8 mouse cellular contexts compared by ENCODE assay signal in the genomic region with DNA sequence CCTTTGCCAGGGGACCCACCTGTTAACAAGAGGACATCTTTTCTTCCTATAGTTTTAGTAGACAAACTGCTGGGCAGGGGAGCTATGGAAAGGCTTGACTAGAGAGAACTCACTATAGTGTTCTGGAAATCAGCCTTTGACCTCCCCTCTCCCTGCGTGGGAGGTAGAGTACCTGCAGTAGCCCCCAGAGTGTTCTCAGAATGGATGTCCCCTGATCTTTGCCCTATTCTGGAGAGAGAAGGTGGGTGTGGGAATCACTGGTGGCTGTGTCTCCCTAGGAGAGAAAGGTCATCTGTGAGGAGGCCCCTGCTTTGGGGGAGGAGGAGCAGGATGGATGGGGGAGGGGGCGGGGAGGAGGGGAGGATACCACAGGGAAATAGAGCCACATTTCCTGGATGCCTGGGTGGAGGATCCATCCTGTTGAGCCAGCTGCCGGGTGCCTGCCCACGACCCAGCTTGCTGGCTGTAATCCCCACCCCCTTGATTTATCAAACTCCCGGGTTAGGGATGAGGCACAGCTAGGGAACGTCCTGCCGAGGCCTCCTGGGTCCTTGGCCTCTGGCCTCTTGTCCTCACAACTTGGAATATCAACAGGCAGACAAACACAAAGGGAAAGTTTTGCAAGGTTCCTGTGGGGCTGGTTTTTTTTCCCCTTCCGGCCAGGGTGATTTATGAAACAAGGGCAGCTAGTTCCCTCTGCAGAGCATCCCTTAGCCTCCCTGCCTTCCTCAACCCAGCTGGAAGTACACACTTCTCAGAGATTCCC. TPM values are rescaled to one million over a fixed set of nuclear protein-coding genes. Genes with fewer than 3 reads are reported as not detected.
A peak's percentile ranks its signal among the peaks of the same experiment; 100 is the strongest.
DNase-seq lines count a peak whose midpoint lies in the region; ATAC-seq and TF ChIP-seq lines count a peak whose summit lies in the region.

No protein-coding gene starts in this region.

- peaks cover 13% of the 10 kb centered on the region; the same call in 1 of the 2 replicates for H3K4me1 ChIP-seq in stomach, embryonic 14.5 days (ENCODE audit: control insufficient read depth, insufficient read depth, low read length)
- no peaks in the 10 kb centered on the region for H3K4me1 ChIP-seq in stomach, postnatal 0 days (replicated peaks; ENCODE audit: control insufficient read depth, insufficient read depth)
- peaks cover 6% of the 10 kb centered on the region; the same call in 1 of the 2 replicates for H3K4me1 ChIP-seq in limb, embryonic 14.5 days (ENCODE audit: control insufficient read depth, insufficient read depth, low read length)
- H3K4me1 ChIP-seq in neural tube, embryonic 12.5 days = peaks cover 26% of the 10 kb centered on the region
- H3K4me1 ChIP-seq in forebrain, embryonic 15.5 days = no peaks in the 10 kb centered on the region

- whole genome bisulfite sequencing in stomach, embryonic 14.5 days = 7% methylated on average over 8 of the region's 8 CpGs
- WGBS in stomach, postnatal 0 days = 10% methylated on average over 7 of the region's 8 CpGs
- 12% methylated on average over 7 of the region's 8 CpGs for WGBS in limb, embryonic 14.5 days
- 5% methylated on average over 8 of the region's 8 CpGs for WGBS in neural tube, embryonic 12.5 days
- 21% methylated on average over 8 of the region's 8 CpGs for WGBS in forebrain, embryonic 15.5 days

- no peak overlapping the region for H3K27ac ChIP-seq in stomach, embryonic 14.5 days (ENCODE audit: low read length)
- no peak overlapping the region for H3K27ac ChIP-seq in stomach, postnatal 0 days (replicated peaks)
- no peak overlapping the region for H3K27ac ChIP-seq in limb, embryonic 14.5 days (replicated peaks; ENCODE audit: low read depth, low read length)
- no peak overlapping the region for H3K27ac ChIP-seq in neural tube, embryonic 12.5 days
- no peak overlapping the region for H3K27ac ChIP-seq in forebrain, embryonic 15.5 days (replicated peaks)

- H3K4me2 ChIP-seq in stomach, embryonic 14.5 days (replicated peaks; ENCODE audit: low read depth, low read length) = peak overlapping the region; percentile 25; the same call in 1 of the 2 replicates
- H3K4me2 ChIP-seq in stomach, postnatal 0 days (replicated peaks; ENCODE audit: low read depth) = no peak overlapping the region; the same call in 1 of the 2 replicates
- H3K4me2 ChIP-seq in limb, embryonic 14.5 days (replicated peaks; ENCODE audit: low read depth, low read length, severe bottlenecking) = no peak overlapping the region
- H3K4me2 ChIP-seq in neural tube, embryonic 12.5 days (replicated peaks) = peak overlapping the region; percentile 37
- no peak overlapping the region for H3K4me2 ChIP-seq in forebrain, embryonic 15.5 days (replicated peaks)

- no peak for TF ChIP-seq EP300 in stomach, postnatal 0 days (optimal IDR thresholded peaks at IDR 0.05)

- intact Hi-C loops in heart, postnatal 25 days (cut with DNase I) = no loop called here

- TF ChIP-seq POLR2A in limb, embryonic 14.5 days (IDR thresholded peaks at IDR 0.05; ENCODE audit: borderline replicate concordance, extremely low read depth, insufficient read depth, insufficient read length) = no peak

- H3K9ac ChIP-seq in stomach, embryonic 14.5 days (replicated peaks; ENCODE audit: low read depth, low read length) = no peak overlapping the region
- no peak overlapping the region for H3K9ac ChIP-seq in stomach, postnatal 0 days (ENCODE audit: low read length)
- H3K9ac ChIP-seq in limb, embryonic 14.5 days (ENCODE audit: low read depth, low read length, severe bottlenecking) = 0 out of 2 replicates have a peak overlapping the region, but pooled peaks have one; percentile 25
- H3K9ac ChIP-seq in neural tube, embryonic 12.5 days = no peak overlapping the region
- no peak overlapping the region for H3K9ac ChIP-seq in forebrain, embryonic 15.5 days (replicated peaks)

- no peak for DNase-seq in stomach, postnatal 0 days (ENCODE audit: low spot score)
- DNase-seq in heart, postnatal 25 days (ENCODE audit: low spot score) = peak; percentile 40
- DNase-seq in limb, embryonic 14.5 days (ENCODE audit: low spot score) = no peak
- DNase-seq in urinary bladder, adult 18-20 months (ENCODE audit: low spot score in 2 of 2) = no peak
- DNase-seq in layer of hippocampus, adult 11-12 months (ENCODE audit: low spot score) = no peak

- no peak for ATAC-seq in stomach, embryonic 14.5 days (ENCODE audit: insufficient number of reproducible peaks, insufficient read depth, low FRiP score, low read depth)
- no peak; the same call in 1 of the 2 replicates for ATAC-seq in stomach, postnatal 0 days (ENCODE audit: low FRiP score, low TSS enrichment)
- ATAC-seq in limb, embryonic 14.5 days (ENCODE audit: low FRiP score, low read depth) = no peak
- ATAC-seq in neural tube, embryonic 12.5 days (ENCODE audit: low FRiP score, low read depth) = no peak
- no peak for ATAC-seq in forebrain, embryonic 15.5 days (replicated peaks)

- H3K36me3 ChIP-seq in stomach, embryonic 14.5 days (ENCODE audit: control insufficient read depth, insufficient read depth, low read length) = peaks cover 36% of the 10 kb centered on the region
- peaks cover 7% of the 10 kb centered on the region for H3K36me3 ChIP-seq in stomach, postnatal 0 days (ENCODE audit: control insufficient read depth, insufficient read depth, low read length)
- H3K36me3 ChIP-seq in limb, embryonic 14.5 days (ENCODE audit: control insufficient read depth, insufficient read depth, low read length) = peaks cover 39% of the 10 kb centered on the region
- peaks cover 44% of the 10 kb centered on the region for H3K36me3 ChIP-seq in neural tube, embryonic 12.5 days
- peaks cover 37% of the 10 kb centered on the region for H3K36me3 ChIP-seq in forebrain, embryonic 15.5 days

- no peak overlapping the region for H3K4me3 ChIP-seq in stomach, embryonic 14.5 days (ENCODE audit: low read depth, low read length)
- H3K4me3 ChIP-seq in stomach, postnatal 0 days (ENCODE audit: low read depth, low read length) = no peak overlapping the region
- H3K4me3 ChIP-seq in limb, embryonic 14.5 days (replicated peaks; ENCODE audit: low read length) = no peak overlapping the region
- no peak overlapping the region for H3K4me3 ChIP-seq in neural tube, embryonic 12.5 days
- H3K4me3 ChIP-seq in forebrain, embryonic 15.5 days = no peak overlapping the region

- H3K9me3 ChIP-seq in stomach, embryonic 14.5 days (ENCODE audit: control insufficient read depth, low read depth, low read length) = no peaks in the 10 kb centered on the region
- H3K9me3 ChIP-seq in stomach, postnatal 0 days (ENCODE audit: control insufficient read depth, low read length) = no peaks in the 10 kb centered on the region
- no peaks in the 10 kb centered on the region for H3K9me3 ChIP-seq in limb, embryonic 14.5 days (ENCODE audit: control insufficient read depth, low read length)
- H3K9me3 ChIP-seq in neural tube, embryonic 12.5 days = no peaks in the 10 kb centered on the region
- H3K9me3 ChIP-seq in forebrain, embryonic 15.5 days = no peaks in the 10 kb centered on the region

- no peak for TF ChIP-seq CTCF in stomach, postnatal 0 days (IDR thresholded peaks at IDR 0.05; ENCODE audit: low read depth)

- no peaks in the 10 kb centered on the region for H3K27me3 ChIP-seq in stomach, embryonic 14.5 days (ENCODE audit: control insufficient read depth, insufficient read depth, low read length)
- no peaks in the 10 kb centered on the region for H3K27me3 ChIP-seq in stomach, postnatal 0 days (ENCODE audit: control insufficient read depth, insufficient read depth, low read length)
- no peaks in the 10 kb centered on the region for H3K27me3 ChIP-seq in limb, embryonic 14.5 days (ENCODE audit: control insufficient read depth, insufficient read depth, low read length)
- H3K27me3 ChIP-seq in neural tube, embryonic 12.5 days (replicated peaks) = no peaks in the 10 kb centered on the region
- no peaks in the 10 kb centered on the region for H3K27me3 ChIP-seq in forebrain, embryonic 15.5 days

RNA-seq across cellular contexts. Expression of a gene that starts 2.5 kb away (rescaled TPM):
- 0.67 and 0.87 TPM in 2 replicates for polyA plus RNA-seq in stomach, embryonic 14.5 days (2014; fragmentation: Nextera tagmentation; extraction: Ambion mirVana)
- polyA plus RNA-seq in stomach, postnatal 0 days (2015; fragmentation: Nextera tagmentation; extraction: Ambion mirVana) = 0.77 and 0.92 TPM in 2 replicates
- total RNA-seq in heart, postnatal 25 days (2021) = 1 to 10 TPM; 3.4 to 3.8 TPM
- 0.88 and 1.4 TPM in 2 replicates for polyA plus RNA-seq in limb, embryonic 14.5 days (2012; rRNA removed)
- polyA plus RNA-seq in limb, embryonic 14.5 days (2014; fragmentation: Nextera tagmentation; extraction: Ambion mirVana) = 0.39 and 0.40 TPM in 2 replicates
- 0.28 and 0.41 TPM in 2 replicates for polyA plus RNA-seq in neural tube, embryonic 12.5 days (2016; fragmentation: Nextera tagmentation; extraction: Ambion mirVana)
- 0.60 and 0.74 TPM in 2 replicates for polyA plus RNA-seq in forebrain, embryonic 15.5 days (2015; fragmentation: Nextera tagmentation; extraction: Ambion mirVana)

RNA-seq across cellular contexts. Expression of a gene that starts 9.7 kb away (rescaled TPM):
- 4.6 and 4.9 TPM in 2 replicates for polyA plus RNA-seq in stomach, embryonic 14.5 days (2014; fragmentation: Nextera tagmentation; extraction: Ambion mirVana)
- polyA plus RNA-seq in stomach, postnatal 0 days (2015; fragmentation: Nextera tagmentation; extraction: Ambion mirVana) = 1.4 and 1.6 TPM in 2 replicates
- 1 to 10 TPM; 6.8 to 8.3 TPM for total RNA-seq in heart, postnatal 25 days (2021)
- polyA plus RNA-seq in limb, embryonic 14.5 days (2012; rRNA removed) = 10.7 and 12.5 TPM in 2 replicates
- 4.2 and 4.4 TPM in 2 replicates for polyA plus RNA-seq in limb, embryonic 14.5 days (2014; fragmentation: Nextera tagmentation; extraction: Ambion mirVana)
- polyA plus RNA-seq in neural tube, embryonic 12.5 days (2016; fragmentation: Nextera tagmentation; extraction: Ambion mirVana) = 4.9 and 5.5 TPM in 2 replicates
- polyA plus RNA-seq in forebrain, embryonic 15.5 days (2015; fragmentation: Nextera tagmentation; extraction: Ambion mirVana) = 4.0 and 4.1 TPM in 2 replicates

RNA-seq across cellular contexts. Expression of a gene that starts 10.5 kb away (rescaled TPM):
- polyA plus RNA-seq in stomach, embryonic 14.5 days (2014; fragmentation: Nextera tagmentation; extraction: Ambion mirVana) = not detected in 2 replicates
- 0.19 and 0.23 TPM in 2 replicates for polyA plus RNA-seq in stomach, postnatal 0 days (2015; fragmentation: Nextera tagmentation; extraction: Ambion mirVana)
- under 1 TPM in 1 of 2 experiments, not detected in 1; 0.08 TPM for total RNA-seq in heart, postnatal 25 days (2021)
- polyA plus RNA-seq in limb, embryonic 14.5 days (2012; rRNA removed) = 0.11 and 0.12 TPM in 2 replicates
- polyA plus RNA-seq in limb, embryonic 14.5 days (2014; fragmentation: Nextera tagmentation; extraction: Ambion mirVana) = 0.08 TPM in 1 of 2 replicates, not detected in the other
- 0.05 and 0.09 TPM in 2 replicates for polyA plus RNA-seq in neural tube, embryonic 12.5 days (2016; fragmentation: Nextera tagmentation; extraction: Ambion mirVana)
- polyA plus RNA-seq in forebrain, embryonic 15.5 days (2015; fragmentation: Nextera tagmentation; extraction: Ambion mirVana) = not detected in 2 replicates

RNA-seq across cellular contexts. Expression of a gene that starts 10.6 kb away (rescaled TPM):
- polyA plus RNA-seq in stomach, embryonic 14.5 days (2014; fragmentation: Nextera tagmentation; extraction: Ambion mirVana) = not detected in 2 replicates
- 0.67 and 0.69 TPM in 2 replicates for polyA plus RNA-seq in stomach, postnatal 0 days (2015; fragmentation: Nextera tagmentation; extraction: Ambion mirVana)
- under 1 TPM in 1 of 2 experiments, not detected in 1; 0.20 TPM for total RNA-seq in heart, postnatal 25 days (2021)
- polyA plus RNA-seq in limb, embryonic 14.5 days (2012; rRNA removed) = 0.15 and 0.16 TPM in 2 replicates
- 0.59 TPM in 1 of 2 replicates, not detected in the other for polyA plus RNA-seq in limb, embryonic 14.5 days (2014; fragmentation: Nextera tagmentation; extraction: Ambion mirVana)
- polyA plus RNA-seq in neural tube, embryonic 12.5 days (2016; fragmentation: Nextera tagmentation; extraction: Ambion mirVana) = not detected in 2 replicates
- polyA plus RNA-seq in forebrain, embryonic 15.5 days (2015; fragmentation: Nextera tagmentation; extraction: Ambion mirVana) = not detected in 2 replicates

RNA-seq across cellular contexts. Expression of a gene that starts 24.8 kb away (rescaled TPM):
- 1.6 and 2.0 TPM in 2 replicates for polyA plus RNA-seq in stomach, embryonic 14.5 days (2014; fragmentation: Nextera tagmentation; extraction: Ambion mirVana)
- 0.34 and 0.35 TPM in 2 replicates for polyA plus RNA-seq in stomach, postnatal 0 days (2015; fragmentation: Nextera tagmentation; extraction: Ambion mirVana)
- total RNA-seq in heart, postnatal 25 days (2021) = not detected
- 0.58 and 15.2 TPM in 2 replicates for polyA plus RNA-seq in limb, embryonic 14.5 days (2012; rRNA removed)
- 0.44 and 0.84 TPM in 2 replicates for polyA plus RNA-seq in limb, embryonic 14.5 days (2014; fragmentation: Nextera tagmentation; extraction: Ambion mirVana)
- polyA plus RNA-seq in neural tube, embryonic 12.5 days (2016; fragmentation: Nextera tagmentation; extraction: Ambion mirVana) = 0.91 TPM in 1 of 2 replicates, not detected in the other
- 4.5 and 6.6 TPM in 2 replicates for polyA plus RNA-seq in forebrain, embryonic 15.5 days (2015; fragmentation: Nextera tagmentation; extraction: Ambion mirVana)

Comparison
In these comparisons a context has a peak if more than half of its experiments do, and no peak if none do; other contexts are left out.
1. H3K4me2 ChIP-seq: peak in stomach, embryonic 14.5 days (single experiment) and neural tube, embryonic 12.5 days (single experiment); none in stomach, postnatal 0 days (single experiment), limb, embryonic 14.5 days (single experiment) and forebrain, embryonic 15.5 days (single experiment).